Mouse (Mus musculus) small intestine, adult 2 months (tissue): Measurements from ENCODE around the gene Dapk1.

Experiments used
- CTCF ChIP-seq: fragments of 200-500 bp; IDR thresholded peaks from 2 replicates; pipeline ENCODE4 v1.5.1; 2012; ENCODE audit warnings: low read depth, mild to moderate bottlenecking, control low read depth, inconsistent platforms, low read length, moderate library complexity, mixed read lengths; ENCODE audit not compliant: insufficient replicate concordance, insufficient read length; ENCODE audit errors: extremely low read depth
- POLR2A ChIP-seq: fragments of 200-500 bp; IDR thresholded peaks from 2 replicates; pipeline ENCODE4 v1.6.1; 2012; ENCODE audit warnings: low read depth, mild to moderate bottlenecking, control low read depth, inconsistent platforms, low read length, moderate library complexity

DNA sequence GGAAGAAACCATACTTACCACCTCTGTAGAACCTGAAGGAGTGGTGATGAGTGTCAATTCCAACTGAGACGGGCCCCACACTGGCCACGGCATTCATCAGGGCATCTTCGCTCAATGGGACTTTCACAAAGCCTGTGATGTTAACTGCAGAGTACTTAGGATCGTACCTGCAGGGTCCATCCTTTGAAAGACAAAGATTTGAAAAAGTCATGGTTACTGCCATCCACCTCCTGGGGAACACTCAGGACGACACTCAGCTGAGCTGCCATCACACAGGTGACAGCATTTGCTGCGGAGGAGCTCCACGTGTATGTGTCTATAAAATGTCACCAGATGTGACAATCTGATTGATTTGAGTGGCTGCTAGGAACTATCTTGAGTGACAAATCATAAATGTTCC is 181.6 kb downstream of the Dapk1 start:
- TF ChIP-seq CTCF: no peak
- TF ChIP-seq POLR2A: no peak
